Mouse (Mus musculus): ENCODE data around the gene St6galnac3.
A peak's percentile ranks its signal among the peaks of the same experiment; 100 is the strongest.

GRCm38 (mm10) chr3:153655071-153655470 is 69.9 kb downstream of the St6galnac3 start:
- TF ChIP-seq POLR2A (IDR thresholded peaks at IDR 0.05; ENCODE audit: borderline replicate concordance, extremely low read depth, low read depth, low read length): no peak
- TF ChIP-seq CTCF (IDR thresholded peaks at IDR 0.05; ENCODE audit: insufficient read depth, low read length): peak; percentile 46; the same call in 1 of the 2 replicates

Measured in lung, adult 2 months (tissue).